Mouse (Mus musculus) CH12.LX (cell line): ENCODE data around the gene Amdhd1. TPM values are rescaled to one million over a fixed set of nuclear protein-coding genes. Genes with fewer than 3 reads are reported as not detected.

Experiments
- DNase-seq: peaks from one replicate; pipeline ENCODE4 v3.0.0-alpha.2; 2013; ENCODE audit errors: extremely low read depth
- H3K27ac ChIP-seq: 2 replicates; pipeline ENCODE4 v1.5.1; 2012; ENCODE audit warnings: low read depth, mild to moderate bottlenecking, control low read depth, moderate library complexity; ENCODE audit not compliant: insufficient read depth
- H3K27me3 ChIP-seq: replicated peaks from 2 replicates; pipeline ENCODE3; 2012; ENCODE audit warnings: inconsistent platforms
- H3K36me3 ChIP-seq, 2 experiments: replicated peaks in 1 of 2; 2 replicates each; pipeline versions ENCODE3 to v1.6.1; 2012; ENCODE audit warnings: inconsistent platforms in 1 of 2, low read length in 1 of 2, mild to moderate bottlenecking in 1 of 2, mixed read lengths in 1 of 2, moderate library complexity in 1 of 2; ENCODE audit not compliant: control insufficient read depth in 1 of 2, insufficient read depth in 1 of 2
- H3K4me1 ChIP-seq, 2 experiments: 2 replicates each; pipeline ENCODE4 v1.6.1; 2012; ENCODE audit warnings: inconsistent platforms in 1 of 2, moderate library complexity in 1 of 2; ENCODE audit not compliant: insufficient read depth in 2 of 2, control insufficient read depth in 1 of 2
- H3K4me2 ChIP-seq: 2 replicates; pipeline ENCODE4 v1.6.1; 2012; ENCODE audit warnings: low read depth, mild to moderate bottlenecking, control low read depth; ENCODE audit not compliant: poor library complexity, insufficient read depth, severe bottlenecking
- H3K4me3 ChIP-seq, 3 experiments: fragments of 150-350 bp in 1 of 3; sonication (generic) in 1 of 3; replicated peaks in 1 of 3; 2 replicates each; pipeline versions ENCODE3 to v1.5.1; 2011 to 2012; ENCODE audit warnings: low read depth in 2 of 3, low read length in 2 of 3, mild to moderate bottlenecking in 2 of 3, moderate library complexity in 2 of 3, control low read depth in 1 of 3, improper control_type of control experiment in 1 of 3, inconsistent platforms in 1 of 3, mixed read lengths in 1 of 3; ENCODE audit not compliant: poor library complexity in 1 of 3
- H3K79me2 ChIP-seq: replicated peaks from 2 replicates; pipeline ENCODE4 v1.6.1; 2012; ENCODE audit warnings: mild to moderate bottlenecking, moderate library complexity; ENCODE audit not compliant: control insufficient read depth, poor library complexity, insufficient read depth, severe bottlenecking; ENCODE audit errors: extremely low read depth
- H3K9ac ChIP-seq: 2 replicates; pipeline ENCODE4 v1.6.1; 2012; ENCODE audit warnings: low read depth, mild to moderate bottlenecking, control low read depth, moderate library complexity; ENCODE audit not compliant: insufficient read depth
- H3K9me3 ChIP-seq: replicated peaks from 2 replicates; pipeline ENCODE3; 2012; ENCODE audit warnings: low read length, inconsistent platforms, mixed read lengths
- BHLHE40 ChIP-seq: IDR thresholded peaks from 2 replicates; pipeline ENCODE4 v1.6.1; 2011; ENCODE audit warnings: mild to moderate bottlenecking, low read depth, low read length, improper control_type of control experiment
- CTCF ChIP-seq, 2 experiments: IDR thresholded peaks in 1 of 2; conservative IDR thresholded peaks in 1 of 2; 2 replicates each; pipeline ENCODE4 v1.5.1; 2011 to 2012; ENCODE audit warnings: low read depth in 2 of 2, low read length in 2 of 2, improper control_type of control experiment in 1 of 2, inconsistent platforms in 1 of 2, mild to moderate bottlenecking in 1 of 2, moderate library complexity in 1 of 2
- E2F4 ChIP-seq: IDR thresholded peaks from 2 replicates; pipeline ENCODE4 v1.6.1; 2011; ENCODE audit warnings: low read depth, low read length, improper control_type of control experiment; ENCODE audit not compliant: insufficient replicate concordance
- ETS1 ChIP-seq: conservative IDR thresholded peaks from 2 replicates; pipeline ENCODE4 v1.6.1; 2012; ENCODE audit warnings: low read depth, mild to moderate bottlenecking, inconsistent platforms, low read length, improper control_type of control experiment, moderate library complexity
- IRF4 ChIP-seq: IDR thresholded peaks from 2 replicates; pipeline ENCODE4 v1.6.1; 2014; ENCODE audit warnings: low read depth, mild to moderate bottlenecking, inconsistent platforms, low read length, improper control_type of control experiment
- JUN ChIP-seq: IDR thresholded peaks from 2 replicates; pipeline ENCODE4 v1.6.1; 2011; ENCODE audit warnings: low read depth, mild to moderate bottlenecking, low read length, improper control_type of control experiment, moderate library complexity; ENCODE audit not compliant: insufficient read depth
- KAT2A ChIP-seq: IDR thresholded peaks from 2 replicates; pipeline ENCODE4 v1.6.1; 2012; ENCODE audit warnings: low read length, improper control_type of control experiment, inconsistent platforms; ENCODE audit not compliant: insufficient replicate concordance
- MAFK ChIP-seq: IDR thresholded peaks from 2 replicates; pipeline ENCODE4 v1.6.1; 2011; ENCODE audit warnings: low read length, improper control_type of control experiment; ENCODE audit not compliant: insufficient replicate concordance
- MAZ ChIP-seq: IDR thresholded peaks from 2 replicates; pipeline ENCODE4 v1.6.1; 2012; ENCODE audit warnings: low read depth, mild to moderate bottlenecking, inconsistent platforms, low read length, improper control_type of control experiment, moderate library complexity
- MXI1 ChIP-seq: IDR thresholded peaks from 2 replicates; pipeline ENCODE4 v1.6.1; 2011; ENCODE audit warnings: mild to moderate bottlenecking, low read depth, low read length, improper control_type of control experiment
- MYC ChIP-seq: IDR thresholded peaks from 2 replicates; pipeline ENCODE4 v1.6.1; 2011; ENCODE audit warnings: low read depth, mild to moderate bottlenecking, improper control_type of control experiment, low read length
- NRF1 ChIP-seq: IDR thresholded peaks from 2 replicates; pipeline ENCODE4 v1.6.1; 2014; ENCODE audit warnings: low read depth, mild to moderate bottlenecking, inconsistent platforms, low read length, improper control_type of control experiment, moderate library complexity
- PAX5 ChIP-seq: IDR thresholded peaks from 2 replicates; pipeline ENCODE4 v1.6.1; 2012; ENCODE audit warnings: low read length, inconsistent platforms, mixed read lengths
- POLR2A ChIP-seq: IDR thresholded peaks from 2 replicates; pipeline ENCODE4 v1.6.1; 2011; ENCODE audit warnings: low read depth, mild to moderate bottlenecking, improper control_type of control experiment, low read length
- RAD21 ChIP-seq: IDR thresholded peaks from 2 replicates; pipeline ENCODE4 v1.6.1; 2011; ENCODE audit warnings: low read depth, mild to moderate bottlenecking, low read length, improper control_type of control experiment, moderate library complexity
- RCOR1 ChIP-seq: conservative IDR thresholded peaks from 2 replicates; pipeline ENCODE4 v1.6.1; 2012; ENCODE audit warnings: low read depth, mild to moderate bottlenecking, inconsistent platforms, low read length, improper control_type of control experiment
- SMC3 ChIP-seq: IDR thresholded peaks from 2 replicates; pipeline ENCODE4 v1.6.1; 2011; ENCODE audit warnings: low read depth, low read length, improper control_type of control experiment
- TCF12 ChIP-seq: IDR thresholded peaks from 2 replicates; pipeline ENCODE4 v1.6.1; 2014; ENCODE audit warnings: low read depth, mild to moderate bottlenecking, inconsistent platforms, low read length, improper control_type of control experiment
- UBTF ChIP-seq: IDR thresholded peaks from 2 replicates; pipeline ENCODE4 v1.6.1; 2012; ENCODE audit warnings: low read depth, mild to moderate bottlenecking, inconsistent platforms, low read length, improper control_type of control experiment, moderate library complexity
- USF1 ChIP-seq: IDR thresholded peaks from 2 replicates; pipeline ENCODE4 v1.6.1; 2014; ENCODE audit warnings: low read depth, mild to moderate bottlenecking, inconsistent platforms, low read length, improper control_type of control experiment
- ZMIZ1 ChIP-seq: IDR thresholded peaks from 2 replicates; pipeline ENCODE4 v1.6.1; 2012; ENCODE audit warnings: low read depth, mild to moderate bottlenecking, inconsistent platforms, low read length, improper control_type of control experiment
- dilution Hi-C: fragments of 300-500 bp; cut with MboI; formaldehyde crosslinking; loops from 2 replicates; pipeline ENCODE4 v1.14.3; 2020; ENCODE audit warnings: low sequenced_read_pairs; ENCODE audit not compliant: extremely low pct_unique_long_range_greater_than_20kb, extremely low pct_ligation_motif_present
- in situ Hi-C: fragments of 300-500 bp; cut with MboI; formaldehyde crosslinking; loops from 3 replicates; pipeline ENCODE4 v1.14.3; 2019; ENCODE audit warnings: low sequenced_read_pairs, low pct_ligation_motif_present, low pct_unique_long_range_greater_than_20kb, mixed read lengths
- polyA plus RNA-seq: library from polyadenylated mRNA; unstranded; fragments of >175 nt; gene quantifications from 2 replicates; pipeline ENCODE4 v1.2.1, GENCODE M21; 2012; ENCODE audit warnings: low read depth; ENCODE audit not compliant: insufficient read length
- total RNA-seq, 2 experiments: library from RNA; depleted of rRNA; stranded (reverse); fragments of 300-350 nt in 1 of 2; fragments of >200 nt in 1 of 2; gene quantifications; 2 replicates each; pipeline ENCODE4 v1.2.3; 2012 to 2014

Gene Amdhd1
- total and polyA plus RNA-seq, 3 experiments: 2.3 to 8.4 (median 3.3) TPM

DNA sequence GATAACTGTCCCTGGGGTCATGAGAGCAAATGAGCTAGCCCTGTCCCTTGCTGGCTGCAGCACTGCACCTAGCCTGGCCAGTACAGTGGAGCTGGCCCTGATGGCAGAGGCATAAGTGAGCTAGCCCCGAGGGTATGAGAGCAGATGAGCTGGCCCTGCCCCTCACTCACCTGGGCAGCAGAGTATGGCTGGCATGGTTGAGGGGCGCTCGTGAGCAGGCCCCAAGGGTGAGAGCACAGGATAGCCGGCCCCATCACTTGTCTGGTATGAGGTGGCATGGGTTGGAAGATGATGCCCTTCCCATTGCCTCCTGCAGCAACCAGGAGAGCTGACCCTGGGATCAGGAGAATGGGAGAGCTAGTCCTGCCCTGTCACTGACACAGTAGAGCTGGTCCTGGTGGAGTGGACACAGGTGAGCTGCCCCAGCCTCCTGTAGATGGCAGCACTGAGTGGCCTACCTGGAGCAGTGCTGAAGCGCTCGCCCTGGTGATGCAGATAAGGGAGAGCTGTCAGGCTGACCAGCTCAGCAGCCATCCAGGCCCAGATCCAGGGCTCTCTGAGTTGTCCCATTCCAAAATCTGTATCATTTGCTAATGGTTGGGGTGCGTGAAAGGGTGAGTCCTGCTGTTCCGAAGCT is 54.7 kb downstream of the Amdhd1 start:
- in situ Hi-C loops: no loop called here
- peak; percentile 53 for DNase-seq
- dilution Hi-C loops: no loop called here

DNA sequence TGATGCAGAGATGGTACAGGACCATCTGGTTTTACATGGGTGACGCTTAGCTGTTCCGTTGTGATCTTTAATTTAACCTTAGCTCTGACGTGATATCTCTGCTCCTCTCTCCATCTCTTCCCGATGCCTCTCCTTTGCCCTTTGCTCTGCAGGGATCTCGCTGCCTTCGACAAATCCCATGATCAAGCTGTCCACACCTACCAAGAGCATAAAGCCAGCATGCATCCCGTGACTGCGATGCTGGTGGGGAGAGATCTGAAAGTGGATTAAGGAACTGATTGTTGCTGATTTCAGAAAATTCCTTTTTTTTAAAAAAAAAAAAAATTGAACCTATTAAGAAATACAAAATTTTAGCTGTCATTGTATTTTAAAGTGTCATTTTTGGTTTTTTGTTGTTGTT is 55.3 kb downstream of the Amdhd1 start:
- Histone ChIP-seq H3K4me2 (no peak overlapping the region), H3K9ac (no peak overlapping the region), H3K9me3 (no peaks in the 10 kb centered on the region), H3K36me3 (peaks cover 47 to 64% of the 10 kb centered on the region in 2 experiments), H3K27ac (no peak overlapping the region), H3K27me3 (no peaks in the 10 kb centered on the region), H3K79me2 (no peaks in the 10 kb centered on the region), H3K4me1 (peaks cover 0 to 3% of the 10 kb centered on the region in 2 experiments; a peak in 2 of 4 replicates), H3K4me3 (no peak overlapping the region)
- DNase-seq: no peak
- dilution Hi-C loops: no loop called here
- TF ChIP-seq JUN (no peak), UBTF (no peak), KAT2A (no peak), MYC (no peak), ZMIZ1 (no peak), IRF4 (no peak), CTCF (conservative IDR thresholded peaks at IDR 0.05 in 1 of 2, IDR thresholded peaks at IDR 0.05 in 1 of 2; ENCODE audit: low read depth in 2 of 2, low read length in 2 of 2) (no peak), TCF12 (no peak), E2F4 (no peak), POLR2A (no peak), MAZ (no peak), RCOR1 (no peak), MXI1 (no peak), PAX5 (no peak), RAD21 (no peak), BHLHE40 (no peak), NRF1 (no peak), USF1 (no peak), ETS1 (no peak), MAFK (no peak)
- in situ Hi-C loops: no loop called here

More for the DNA sequence above, 54.7 kb downstream of the Amdhd1 start:
- peaks cover 41 to 57% of the 10 kb centered on the region in 2 experiments for H3K36me3 ChIP-seq
- TF ChIP-seq SMC3 (peak; percentile 75), CTCF (conservative IDR thresholded peaks at IDR 0.05 in 1 of 2, IDR thresholded peaks at IDR 0.05 in 1 of 2; ENCODE audit: low read depth in 2 of 2, low read length in 2 of 2) (peak; percentile 58 to 74), POLR2A (no peak), RAD21 (peak; percentile 50)
- H3K9ac ChIP-seq: no peak overlapping the region
- H3K9me3 ChIP-seq: no peaks in the 10 kb centered on the region
- no peaks in the 10 kb centered on the region for H3K79me2 ChIP-seq
- no peak overlapping the region for H3K27ac ChIP-seq
- H3K4me3 ChIP-seq: no peak overlapping the region
- peaks cover 3 to 5% of the 10 kb centered on the region in 2 experiments; a peak in 3 of 4 replicates for H3K4me1 ChIP-seq
- H3K4me2 ChIP-seq: no peak overlapping the region
- H3K27me3 ChIP-seq: no peaks in the 10 kb centered on the region

Other genes starting within 250 kb of the Amdhd1 start
- 22.3 and 25.8 TPM in 2 replicates for gene Elk3, start 228.9 kb downstream of the Amdhd1 start, total RNA-seq (2012; rRNA removed)
- 20.1 and 25.3 TPM in 2 replicates for gene Elk3, start 228.9 kb downstream of the Amdhd1 start, total RNA-seq (2014; rRNA removed)
- gene Elk3, start 228.9 kb downstream of the Amdhd1 start, polyA plus RNA-seq: 35.6 and 37.0 TPM in 2 replicates
- 118 and 120 TPM in 2 replicates for gene Lta4h, start 86.6 kb downstream of the Amdhd1 start, total RNA-seq (2012; rRNA removed)
- gene Lta4h, start 86.6 kb downstream of the Amdhd1 start, total RNA-seq (2014; rRNA removed): 155 and 160 TPM in 2 replicates
- 99.6 and 104 TPM in 2 replicates for gene Lta4h, start 86.6 kb downstream of the Amdhd1 start, polyA plus RNA-seq
- gene Hal, start 51.3 kb downstream of the Amdhd1 start, total RNA-seq (2012; rRNA removed): 0.76 TPM in 2 replicates
- 0.26 TPM in 1 of 2 replicates, not detected in the other for gene Hal, start 51.3 kb downstream of the Amdhd1 start, total RNA-seq (2014; rRNA removed)
- gene Hal, start 51.3 kb downstream of the Amdhd1 start, polyA plus RNA-seq: 0.29 TPM in 1 of 2 replicates, not detected in the other
- gene Ccdc38, start 599 bp upstream of the Amdhd1 start, total RNA-seq (2012; rRNA removed): 6.6 and 9.2 TPM in 2 replicates
- gene Ccdc38, start 599 bp upstream of the Amdhd1 start, total RNA-seq (2014; rRNA removed): 47.3 and 55.8 TPM in 2 replicates
- gene Ccdc38, start 599 bp upstream of the Amdhd1 start, polyA plus RNA-seq: 17.9 and 22.2 TPM in 2 replicates
- gene Snrpf, start 49.7 kb upstream of the Amdhd1 start, total RNA-seq (2012; rRNA removed): 184 and 191 TPM in 2 replicates
- 186 and 207 TPM in 2 replicates for gene Snrpf, start 49.7 kb upstream of the Amdhd1 start, total RNA-seq (2014; rRNA removed)
- gene Snrpf, start 49.7 kb upstream of the Amdhd1 start, polyA plus RNA-seq: 144 and 159 TPM in 2 replicates
- gene Ntn4, start 100.6 kb upstream of the Amdhd1 start, total RNA-seq (2012; rRNA removed): not detected in 2 replicates
- not detected in 2 replicates for gene Ntn4, start 100.6 kb upstream of the Amdhd1 start, total RNA-seq (2014; rRNA removed)
- not detected in 2 replicates for gene Ntn4, start 100.6 kb upstream of the Amdhd1 start, polyA plus RNA-seq